In the genomic region with DNA sequence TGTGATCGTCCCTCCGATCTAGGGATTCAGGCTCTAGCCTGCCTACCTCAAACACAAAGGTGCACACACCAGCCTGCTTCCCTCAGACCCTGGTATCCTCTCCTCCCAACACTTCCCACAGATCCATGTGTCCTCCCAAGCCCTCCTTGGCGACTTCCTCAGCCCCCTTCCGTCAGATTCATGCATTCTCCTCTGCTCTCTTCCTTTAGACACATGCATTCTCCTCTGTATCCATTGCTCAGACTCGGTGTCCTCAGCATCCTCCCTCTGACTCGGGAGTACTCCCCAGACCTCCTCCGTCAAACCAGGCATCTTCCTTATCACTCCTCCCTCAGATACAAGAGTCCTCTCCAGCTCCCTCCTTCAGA, we compare ENCODE assay signal across 8 mouse cellular contexts. TPM values are rescaled to one million over a fixed set of nuclear protein-coding genes. Genes with fewer than 3 reads are reported as not detected.
A peak's percentile ranks its signal among the peaks of the same experiment; 100 is the strongest.
DNase-seq lines count a peak whose midpoint lies in the region; ATAC-seq and TF ChIP-seq lines count a peak whose summit lies in the region.

No protein-coding gene starts in this region.

- H3K27me3 ChIP-seq in thymus, adult 2 months (ENCODE audit: control insufficient read depth, insufficient read depth, low read length) = no peaks in the 10 kb centered on the region
- H3K27me3 ChIP-seq in liver, embryonic 12.5 days (replicated peaks) = no peaks in the 10 kb centered on the region

- WGBS in thymus, adult 2 months = under 1% methylated on average over 7 of the region's 7 CpGs
- WGBS in liver, embryonic 12.5 days (ENCODE audit: insufficient replicate concordance) = 0% methylated on average over 7 of the region's 7 CpGs

- peak overlapping the region; percentile 87 for H3K4me3 ChIP-seq in gastrocnemius, adult 2 months
- peak overlapping the region; percentile 74 for H3K4me3 ChIP-seq in thymus, adult 2 months (ENCODE audit: control insufficient read depth, insufficient read depth, low read length)
- peak overlapping the region; percentile 72 for H3K4me3 ChIP-seq in liver, embryonic 12.5 days

- intact Hi-C loops in gastrocnemius, adult 2 months (cut with DNase I) = loop anchor here (1.0 kb wide), 1 partner anchor 29 kb away; a partner anchor contains a TSS

- peaks cover 22% of the 10 kb centered on the region for H3K4me1 ChIP-seq in thymus, adult 2 months (replicated peaks; ENCODE audit: control insufficient read depth, insufficient read depth, low read length)
- peaks cover 50% of the 10 kb centered on the region for H3K4me1 ChIP-seq in liver, embryonic 12.5 days

- peak overlapping the region; percentile 91 for H3K4me2 ChIP-seq in liver, embryonic 12.5 days

- DNase-seq in gastrocnemius, adult 2 months = no peak
- no peak for DNase-seq in gastrocnemius, postnatal 25 days
- no peak for DNase-seq in thymus, adult 2 months
- DNase-seq in thymus, postnatal 14 days = no peak
- DNase-seq in frontal cortex, adult 2 months (ENCODE audit: extremely low spot score in 1 of 2, low spot score in 1 of 2) = no peak
- no peak for DNase-seq in layer of hippocampus, adult 18-20 months (ENCODE audit: low spot score in 2 of 2)
- DNase-seq in spleen, postnatal 14 days (ENCODE audit: low spot score in 2 of 2) = no peak

- peak overlapping the region; percentile 87 for H3K9ac ChIP-seq in liver, embryonic 12.5 days

- peak overlapping the region; percentile 97 for H3K27ac ChIP-seq in gastrocnemius, adult 2 months
- peak overlapping the region; percentile 38; the same call in 1 of the 2 replicates for H3K27ac ChIP-seq in thymus, adult 2 months (ENCODE audit: control insufficient read depth, insufficient read depth, low read length)
- peak overlapping the region; percentile 88 for H3K27ac ChIP-seq in liver, embryonic 12.5 days

- TF ChIP-seq CTCF in gastrocnemius, adult 2 months (IDR thresholded peaks at IDR 0.05) = no peak
- no peak for TF ChIP-seq CTCF in thymus, adult 2 months (IDR thresholded peaks at IDR 0.05; ENCODE audit: borderline replicate concordance, control insufficient read depth, extremely low read depth, insufficient read depth, low read length, poor library complexity)

- H3K9me3 ChIP-seq in liver, embryonic 12.5 days (replicated peaks) = no peaks in the 10 kb centered on the region

- 0 out of 2 replicates have a peak, but pooled peaks have one; percentile 10 for TF ChIP-seq POLR2A in thymus, adult 2 months (IDR thresholded peaks at IDR 0.05; ENCODE audit: control insufficient read depth, extremely low read depth, insufficient read depth, low read length, poor library complexity)

- peaks cover 7% of the 10 kb centered on the region for H3K36me3 ChIP-seq in thymus, adult 2 months (ENCODE audit: control insufficient read depth, insufficient read depth, low read length)
- peaks cover 37% of the 10 kb centered on the region for H3K36me3 ChIP-seq in liver, embryonic 12.5 days

- no peak for ATAC-seq in liver, embryonic 12.5 days

RNA-seq across cellular contexts. Expression of a gene that starts 0.8 kb away (rescaled TPM):
- 100 to 1,000 TPM; 279 to 365 TPM for total RNA-seq in gastrocnemius, adult 2 months (2021)
- total RNA-seq in gastrocnemius, postnatal 25 days (2021) = 100 to 1,000 TPM; 243 to 327 TPM
- polyA plus RNA-seq in thymus, adult 2 months (2012; rRNA removed) = 35.2 and 35.5 TPM in 2 replicates
- 8.6 and 10.2 TPM in 2 replicates for polyA plus RNA-seq in liver, embryonic 12.5 days (2016; fragmentation: Nextera tagmentation; extraction: Ambion mirVana)
- polyA plus RNA-seq in frontal cortex, adult 2 months (2012; rRNA removed) = 20.5 and 20.9 TPM in 2 replicates
- 10 to 100 TPM; 13.5 to 15.4 TPM for total RNA-seq in layer of hippocampus, adult 18-20 months (2021)

RNA-seq across cellular contexts. Expression of a gene that starts 4.1 kb away (rescaled TPM):
- total RNA-seq in gastrocnemius, adult 2 months (2021) = 10 to 100 TPM; 18.2 to 28.1 TPM
- total RNA-seq in gastrocnemius, postnatal 25 days (2021) = 10 to 100 TPM; 23.3 to 23.8 TPM
- polyA plus RNA-seq in thymus, adult 2 months (2012; rRNA removed) = 122 and 124 TPM in 2 replicates
- polyA plus RNA-seq in liver, embryonic 12.5 days (2016; fragmentation: Nextera tagmentation; extraction: Ambion mirVana) = 135 and 141 TPM in 2 replicates
- polyA plus RNA-seq in frontal cortex, adult 2 months (2012; rRNA removed) = 46.9 and 47.2 TPM in 2 replicates
- total RNA-seq in layer of hippocampus, adult 18-20 months (2021) = 10 to 100 TPM; 34.6 to 37.7 TPM

RNA-seq across cellular contexts. Expression of a gene that starts 13.2 kb away (rescaled TPM):
- total RNA-seq in gastrocnemius, adult 2 months (2021) = under 1 TPM; 0.51 to 0.73 TPM
- 1 to 10 TPM in 1 of 2 experiments, not detected in 1; 1.6 TPM for total RNA-seq in gastrocnemius, postnatal 25 days (2021)
- polyA plus RNA-seq in thymus, adult 2 months (2012; rRNA removed) = 0.80 and 0.96 TPM in 2 replicates
- not detected in 2 replicates for polyA plus RNA-seq in liver, embryonic 12.5 days (2016; fragmentation: Nextera tagmentation; extraction: Ambion mirVana)
- not detected in 2 replicates for polyA plus RNA-seq in frontal cortex, adult 2 months (2012; rRNA removed)
- total RNA-seq in layer of hippocampus, adult 18-20 months (2021) = under 1 TPM in 1 of 2 experiments, not detected in 1; 0.50 TPM

RNA-seq across cellular contexts. Expression of a gene that starts 20.3 kb away (rescaled TPM):
- 1 to 10 TPM; 3.6 to 4.9 TPM for total RNA-seq in gastrocnemius, adult 2 months (2021)
- 1 to 10 TPM; 3.9 to 6.6 TPM for total RNA-seq in gastrocnemius, postnatal 25 days (2021)
- polyA plus RNA-seq in thymus, adult 2 months (2012; rRNA removed) = 2.1 and 3.0 TPM in 2 replicates
- polyA plus RNA-seq in liver, embryonic 12.5 days (2016; fragmentation: Nextera tagmentation; extraction: Ambion mirVana) = 0.81 and 0.87 TPM in 2 replicates
- polyA plus RNA-seq in frontal cortex, adult 2 months (2012; rRNA removed) = 0.12 and 0.23 TPM in 2 replicates
- not detected for total RNA-seq in layer of hippocampus, adult 18-20 months (2021)

RNA-seq across cellular contexts. Expression of a gene that starts 25.9 kb away (rescaled TPM):
- 100 to 1,000 TPM; 122 to 149 TPM for total RNA-seq in gastrocnemius, adult 2 months (2021)
- 100 to 1,000 TPM; 125 to 149 TPM for total RNA-seq in gastrocnemius, postnatal 25 days (2021)
- polyA plus RNA-seq in thymus, adult 2 months (2012; rRNA removed) = 2,491 and 2,656 TPM in 2 replicates
- polyA plus RNA-seq in liver, embryonic 12.5 days (2016; fragmentation: Nextera tagmentation; extraction: Ambion mirVana) = 7,751 and 8,218 TPM in 2 replicates
- polyA plus RNA-seq in frontal cortex, adult 2 months (2012; rRNA removed) = 647 and 719 TPM in 2 replicates
- total RNA-seq in layer of hippocampus, adult 18-20 months (2021) = 100 to 1,000 TPM; 230 to 234 TPM

Comparison
In these comparisons a context has a peak if more than half of its experiments do, and no peak if none do; other contexts are left out.
1. H3K27ac ChIP-seq: peak in every context shown above with its lines; median percentile 97 in gastrocnemius, adult 2 months; 88 in liver, embryonic 12.5 days; 38 in thymus, adult 2 months.
2. RNA of a gene that starts 0.8 kb away (total RNA-seq): 279 to 365 TPM in gastrocnemius, adult 2 months and 243 to 327 TPM in gastrocnemius, postnatal 25 days; 13.5 to 15.4 TPM in layer of hippocampus, adult 18-20 months; every median in the first group is over 10 times any median in the second.
3. Peak in every context shown above with its lines, with median percentiles within 50 percentile points of each other: H3K4me3 ChIP-seq.